Mouse (Mus musculus): ENCODE results near the gene Stpg4. TPM values are rescaled to one million over a fixed set of nuclear protein-coding genes. Genes with fewer than 3 reads are reported as not detected.

Stpg4 gene
- total and polyA plus RNA-seq, 3 experiments = not detected

DNA sequence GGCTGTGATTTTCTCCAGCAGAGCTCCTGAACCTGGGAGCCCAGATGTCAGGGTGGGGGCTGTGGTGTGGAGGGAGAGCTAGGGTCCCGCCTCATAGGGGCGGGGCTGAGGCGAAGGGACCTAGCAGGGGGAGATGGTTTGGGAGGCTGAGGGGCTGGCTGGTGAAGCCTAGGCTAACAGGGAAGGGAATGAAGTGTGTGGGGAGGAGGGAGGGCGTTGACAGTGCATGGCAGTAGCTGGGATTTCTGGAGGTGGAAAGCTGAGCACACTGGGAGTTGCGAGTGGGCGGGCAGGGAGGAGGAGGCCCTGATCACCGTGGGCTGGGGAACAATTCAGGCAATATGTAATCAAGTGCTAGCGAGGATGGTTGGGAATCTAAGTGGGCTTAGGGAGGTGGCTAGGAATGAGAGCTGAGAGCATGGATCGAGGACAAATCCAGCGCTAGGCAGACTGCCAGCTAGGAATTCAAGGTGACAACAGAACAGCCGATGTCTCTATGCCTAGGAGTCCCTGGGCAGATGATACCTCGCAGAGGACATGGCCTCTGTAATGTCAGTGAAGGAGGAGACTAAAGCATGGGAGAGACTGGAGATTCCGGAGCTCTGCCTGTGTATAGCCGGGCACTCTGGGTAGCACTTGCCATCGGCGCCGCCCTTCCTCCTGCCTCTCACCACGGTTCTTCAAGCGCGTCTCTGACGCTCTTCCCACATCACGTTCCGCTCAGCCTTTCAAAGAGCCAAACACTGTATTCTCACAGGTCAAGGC lies 46.4 kb upstream of the Stpg4 start:
- 0 out of 4 replicates have a peak, but pooled peaks cover 0 to 1% of the 10 kb centered on the region in 2 experiments for H3K27me3 ChIP-seq (ENCODE audit: control insufficient read depth in 1 of 2, insufficient read depth in 2 of 2, low read length in 2 of 2)
- no peak overlapping the region for H3K27ac ChIP-seq (ENCODE audit: control insufficient read depth, low read depth, low read length)
- no peak for DNase-seq (ENCODE audit: low read depth, low spot score)
- no peaks in the 10 kb centered on the region for H3K9me3 ChIP-seq (replicated peaks; ENCODE audit: insufficient read depth, low read length)
- TF ChIP-seq MYB (IDR thresholded peaks at IDR 0.05; ENCODE audit: low read depth, low read length) = no peak
- TF ChIP-seq BHLHE40 (IDR thresholded peaks at IDR 0.05; ENCODE audit: borderline replicate concordance, low read depth, low read length) = no peak
- no peak for TF ChIP-seq SMC3 (IDR thresholded peaks at IDR 0.05; ENCODE audit: low read depth, low read length)
- no peak for TF ChIP-seq RCOR1 (IDR thresholded peaks at IDR 0.05; ENCODE audit: low read depth, low read length)
- no peak for TF ChIP-seq NRF1 (IDR thresholded peaks at IDR 0.05; ENCODE audit: insufficient read depth, low read depth, low read length, poor library complexity, severe bottlenecking)
- no peak for TF ChIP-seq TBP (IDR thresholded peaks at IDR 0.05; ENCODE audit: low read depth, low read length)
- TF ChIP-seq CHD2 (IDR thresholded peaks at IDR 0.05; ENCODE audit: low read length) = no peak
- no peak for TF ChIP-seq CTCF (IDR thresholded peaks at IDR 0.05 in 2 of 3, conservative IDR thresholded peaks at IDR 0.05 in 1 of 3; ENCODE audit: control insufficient read depth in 1 of 3, insufficient read depth in 1 of 3, low read depth in 2 of 3, low read length in 3 of 3, poor library complexity in 1 of 3, severe bottlenecking in 1 of 3)
- no peak for TF ChIP-seq ZMIZ1 (IDR thresholded peaks at IDR 0.05; ENCODE audit: low read depth, low read length)
- TF ChIP-seq EP300 (IDR thresholded peaks at IDR 0.05; ENCODE audit: low read depth in 1 of 2, low read length in 2 of 2) = no peak
- no peak for TF ChIP-seq USF1 (IDR thresholded peaks at IDR 0.05; ENCODE audit: low read depth, low read length)
- TF ChIP-seq MAFK (IDR thresholded peaks at IDR 0.05; ENCODE audit: borderline replicate concordance, low read depth, low read length) = no peak
- H3K79me2 ChIP-seq (ENCODE audit: control insufficient read depth, insufficient read depth, low read length, poor library complexity) = no peaks in the 10 kb centered on the region
- no peak overlapping the region for H3K4me3 ChIP-seq (ENCODE audit: control insufficient read depth in 1 of 2, insufficient read depth in 1 of 2, low read depth in 2 of 2, low read length in 2 of 2)
- no peak overlapping the region for H3K9ac ChIP-seq (ENCODE audit: control insufficient read depth, low read depth, low read length, poor library complexity, severe bottlenecking)
- H3K36me3 ChIP-seq (ENCODE audit: control insufficient read depth in 1 of 2, insufficient read depth in 2 of 2, low read length in 2 of 2) = peaks cover 0 to 3% of the 10 kb centered on the region in 2 experiments; a peak in 2 of 4 replicates
- peaks cover 2 to 14% of the 10 kb centered on the region in 2 experiments for H3K4me1 ChIP-seq (ENCODE audit: control insufficient read depth in 1 of 2, insufficient read depth in 2 of 2, low read length in 2 of 2)

DNA sequence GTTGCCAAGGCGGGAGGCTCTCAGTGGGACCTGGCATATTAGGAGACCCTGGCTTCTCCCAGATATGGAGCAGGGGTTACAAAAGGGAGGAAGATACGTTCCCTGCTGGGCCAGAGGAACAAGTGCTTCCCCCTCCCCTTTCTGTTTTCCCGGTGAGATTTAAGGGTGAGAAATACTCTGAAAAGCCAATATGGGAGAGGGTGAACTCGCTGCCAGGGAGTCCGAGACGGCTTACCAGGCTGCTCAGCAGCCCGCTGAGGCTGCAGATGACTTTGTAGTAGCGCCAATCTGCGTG lies 45.8 kb upstream of the Stpg4 start:
- TF ChIP-seq TBP (IDR thresholded peaks at IDR 0.05; ENCODE audit: low read depth, low read length) (no peak), UBTF (IDR thresholded peaks at IDR 0.05; ENCODE audit: borderline replicate concordance, insufficient read depth, low read depth, low read length) (no peak), CHD2 (IDR thresholded peaks at IDR 0.05; ENCODE audit: low read length) (no peak), JUND (IDR thresholded peaks at IDR 0.05; ENCODE audit: low read depth, low read length) (no peak), NRF1 (IDR thresholded peaks at IDR 0.05; ENCODE audit: insufficient read depth, low read depth, low read length, poor library complexity, severe bottlenecking) (no peak), RCOR1 (IDR thresholded peaks at IDR 0.05; ENCODE audit: low read depth, low read length) (no peak), USF1 (IDR thresholded peaks at IDR 0.05; ENCODE audit: low read depth, low read length) (no peak), SIN3A (IDR thresholded peaks at IDR 0.05; ENCODE audit: low read length) (no peak), HCFC1 (IDR thresholded peaks at IDR 0.05; ENCODE audit: low read depth, low read length) (no peak), EP300 (IDR thresholded peaks at IDR 0.05; ENCODE audit: low read depth in 1 of 2, low read length in 2 of 2) (no peak), GATA1 (IDR thresholded peaks at IDR 0.05; ENCODE audit: low read depth, low read length) (no peak), ZKSCAN1 (IDR thresholded peaks at IDR 0.05; ENCODE audit: low read depth, low read length) (no peak), USF2 (IDR thresholded peaks at IDR 0.05; ENCODE audit: borderline replicate concordance in 1 of 2, insufficient read depth in 1 of 2, low read depth in 1 of 2, low read length in 2 of 2) (no peak)

More for the DNA sequence above, 45.8 kb upstream of the Stpg4 start:
- DNase-seq (ENCODE audit: low read depth, low spot score) = no peak
- Histone ChIP-seq H3K27me3 (ENCODE audit: control insufficient read depth in 1 of 2, insufficient read depth in 2 of 2, low read length in 2 of 2) (0 out of 4 replicates have a peak, but pooled peaks cover 0 to 1% of the 10 kb centered on the region in 2 experiments), H3K4me3 (ENCODE audit: control insufficient read depth in 1 of 2, insufficient read depth in 1 of 2, low read depth in 2 of 2, low read length in 2 of 2) (no peak overlapping the region), H3K9ac (ENCODE audit: control insufficient read depth, low read depth, low read length, poor library complexity, severe bottlenecking) (no peak overlapping the region), H3K27ac (ENCODE audit: control insufficient read depth, low read depth, low read length) (no peak overlapping the region), H3K9me3 (replicated peaks; ENCODE audit: insufficient read depth, low read length) (no peaks in the 10 kb centered on the region), H3K4me1 (ENCODE audit: control insufficient read depth in 1 of 2, insufficient read depth in 2 of 2, low read length in 2 of 2) (peaks cover 2 to 16% of the 10 kb centered on the region in 2 experiments), H3K36me3 (ENCODE audit: control insufficient read depth in 1 of 2, insufficient read depth in 2 of 2, low read length in 2 of 2) (peaks cover 0 to 3% of the 10 kb centered on the region in 2 experiments; a peak in 2 of 4 replicates), H3K79me2 (ENCODE audit: control insufficient read depth, insufficient read depth, low read length, poor library complexity) (no peaks in the 10 kb centered on the region)
